Mouse (Mus musculus): ENCODE results near the gene Fgf9. TPM values are rescaled to one million over a fixed set of nuclear protein-coding genes. Genes with fewer than 3 reads are reported as not detected.

Fgf9 gene
- polyA plus RNA-seq, 1 experiment: not detected

GRCm38 (mm10) chr14:58076030-58076521, 5.7 kb downstream of the Fgf9 start:
- no peak for TF ChIP-seq GATA1 (IDR thresholded peaks at IDR 0.05; ENCODE audit: low read length)

GRCm38 (mm10) chr14:58076726-58077255, 6.4 kb downstream of the Fgf9 start:
- no peak for TF ChIP-seq GATA1 (IDR thresholded peaks at IDR 0.05; ENCODE audit: low read length)

DNA sequence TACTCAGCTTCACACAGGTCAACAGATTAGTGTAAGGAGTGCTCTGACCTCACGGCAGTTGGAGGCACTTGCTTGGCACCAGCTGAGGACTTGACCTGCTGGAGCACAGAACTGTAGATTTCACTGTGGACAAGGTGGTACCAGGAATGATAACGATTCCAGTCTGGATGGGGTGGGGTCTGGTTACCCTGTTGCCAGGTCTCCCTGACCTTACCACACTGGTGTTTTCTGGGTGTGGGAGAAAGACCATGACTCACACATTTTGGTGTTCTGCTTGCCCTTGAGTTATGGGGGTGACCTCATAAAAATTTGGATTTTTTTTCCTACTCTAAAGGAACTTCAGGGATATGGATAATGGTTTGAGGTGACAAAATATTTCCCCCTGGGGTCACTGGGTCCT, 9.1 kb downstream of the Fgf9 start:
- no peak for TF ChIP-seq GATA1 (IDR thresholded peaks at IDR 0.05; ENCODE audit: low read length)

DNA sequence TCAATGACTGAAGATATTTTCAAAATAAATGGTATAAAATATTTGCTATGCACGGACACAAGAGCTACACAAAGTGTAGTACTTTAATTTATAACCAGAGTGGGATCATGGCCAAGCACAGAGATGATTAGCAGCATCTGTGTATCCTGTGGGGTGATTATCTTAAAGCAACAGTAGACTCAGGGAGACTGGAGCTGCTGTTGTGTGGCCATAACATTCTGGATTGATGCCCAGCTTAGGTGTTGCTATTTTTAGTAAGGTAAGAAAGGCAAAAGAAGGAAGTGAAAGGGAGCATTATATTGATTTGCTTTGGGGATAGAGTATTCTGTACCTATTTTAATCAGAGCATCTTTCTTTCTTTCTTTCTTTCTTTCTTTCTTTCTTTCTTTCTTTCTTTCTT, 11.6 kb downstream of the Fgf9 start:
- TF ChIP-seq GATA1 (IDR thresholded peaks at IDR 0.05; ENCODE audit: low read length): no peak

- no peak for TF ChIP-seq GATA1 (IDR thresholded peaks at IDR 0.05; ENCODE audit: low read length)
These were observed 13.9 kb downstream of the Fgf9 start for GRCm38 (mm10) chr14:58084240-58084639.

GRCm38 (mm10) chr14:58087326-58087725, 17.0 kb downstream of the Fgf9 start:
- TF ChIP-seq GATA1 (IDR thresholded peaks at IDR 0.05; ENCODE audit: low read length): no peak

GRCm38 (mm10) chr14:58089486-58089885, 19.1 kb downstream of the Fgf9 start:
- no peak for TF ChIP-seq GATA1 (IDR thresholded peaks at IDR 0.05; ENCODE audit: low read length)

GRCm38 (mm10) chr14:58091321-58091720, 21.0 kb downstream of the Fgf9 start:
- TF ChIP-seq GATA1 (IDR thresholded peaks at IDR 0.05; ENCODE audit: low read length): no peak

DNA sequence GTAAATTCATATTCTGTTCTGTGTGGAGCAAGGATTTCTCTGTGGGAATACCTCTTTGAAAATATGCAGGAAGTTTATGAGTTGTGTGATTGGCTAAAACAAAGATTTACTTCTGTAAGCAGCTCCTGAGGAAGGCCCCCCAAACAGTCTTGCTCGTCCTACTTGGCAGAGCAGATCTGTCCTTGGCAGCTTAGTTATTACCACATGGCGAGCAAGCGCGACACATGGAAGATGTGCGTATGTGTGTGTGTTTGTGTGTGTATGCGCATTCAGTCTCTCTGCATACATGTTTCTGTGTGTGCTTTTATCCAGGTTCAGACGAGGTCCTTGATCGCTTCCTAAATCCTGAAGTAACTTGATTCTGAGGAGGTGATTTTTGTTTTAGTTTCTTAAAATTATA, 29.3 kb downstream of the Fgf9 start:
- no peak for TF ChIP-seq GATA1 (IDR thresholded peaks at IDR 0.05; ENCODE audit: low read length)

DNA sequence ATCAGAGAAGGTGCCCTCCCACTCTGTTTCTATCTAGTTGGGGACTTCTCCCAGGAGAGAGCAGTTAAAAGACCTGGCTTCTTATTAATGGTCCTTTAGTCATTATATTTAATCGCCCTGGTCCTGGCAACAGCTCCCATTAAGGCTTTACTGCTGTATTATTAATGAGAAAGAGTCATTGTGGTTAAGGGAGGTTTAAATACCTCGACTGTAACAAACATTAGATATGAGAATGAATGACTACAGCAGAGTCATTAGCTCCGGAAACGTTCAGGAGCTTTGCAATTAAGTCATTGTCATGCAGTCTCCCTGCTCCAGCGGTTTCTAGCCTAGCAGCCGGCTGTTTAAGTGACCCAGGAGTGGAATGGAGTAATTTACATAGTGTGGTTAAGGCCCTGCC, 31.0 kb downstream of the Fgf9 start:
- no peak for TF ChIP-seq GATA1 (IDR thresholded peaks at IDR 0.05; ENCODE audit: low read length)

DNA sequence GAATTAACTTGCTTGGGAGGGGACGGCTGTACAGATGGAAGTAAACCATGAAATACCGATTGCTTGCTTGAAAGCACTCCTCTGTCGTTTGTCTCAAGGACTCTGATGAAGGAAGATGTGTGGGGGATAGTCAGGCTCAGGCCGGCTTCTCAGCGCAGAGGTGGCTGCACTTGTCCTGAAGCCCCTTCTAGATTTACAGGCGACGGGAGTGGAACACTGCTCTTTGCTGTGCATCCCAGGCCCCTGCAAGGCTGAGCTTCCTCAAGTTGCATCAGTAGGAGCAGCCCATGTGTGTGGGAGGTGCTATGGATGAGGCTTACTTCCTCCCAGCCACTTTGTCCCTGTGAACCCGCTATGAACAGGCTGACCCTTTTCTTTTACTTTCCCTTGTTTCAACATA, 33.9 kb downstream of the Fgf9 start:
- TF ChIP-seq GATA1 (IDR thresholded peaks at IDR 0.05; ENCODE audit: low read length): no peak

DNA sequence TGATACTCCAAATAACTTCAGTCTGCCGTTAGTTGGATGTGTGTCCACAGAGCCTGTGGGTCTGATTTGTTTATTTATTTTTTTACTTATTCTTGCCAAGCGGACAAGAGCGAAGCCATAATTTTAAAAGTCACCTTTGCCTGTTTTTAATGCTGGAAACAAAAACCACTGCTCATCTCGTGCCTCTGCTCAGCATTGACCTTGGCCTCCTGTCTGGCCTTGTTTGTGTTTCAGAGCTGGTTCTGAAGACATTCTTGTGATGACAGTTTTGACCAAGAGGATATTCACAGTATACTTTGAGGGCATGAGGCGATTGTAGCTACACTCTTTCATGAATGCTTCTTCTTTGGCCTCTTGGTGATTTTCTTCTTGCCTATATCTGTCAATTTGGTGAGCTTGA, 35.2 kb downstream of the Fgf9 start:
- no peak for TF ChIP-seq GATA1 (IDR thresholded peaks at IDR 0.05; ENCODE audit: low read length)

GRCm38 (mm10) chr14:58109601-58110000, 39.3 kb downstream of the Fgf9 start:
- TF ChIP-seq GATA1 (IDR thresholded peaks at IDR 0.05; ENCODE audit: low read length): no peak

DNA sequence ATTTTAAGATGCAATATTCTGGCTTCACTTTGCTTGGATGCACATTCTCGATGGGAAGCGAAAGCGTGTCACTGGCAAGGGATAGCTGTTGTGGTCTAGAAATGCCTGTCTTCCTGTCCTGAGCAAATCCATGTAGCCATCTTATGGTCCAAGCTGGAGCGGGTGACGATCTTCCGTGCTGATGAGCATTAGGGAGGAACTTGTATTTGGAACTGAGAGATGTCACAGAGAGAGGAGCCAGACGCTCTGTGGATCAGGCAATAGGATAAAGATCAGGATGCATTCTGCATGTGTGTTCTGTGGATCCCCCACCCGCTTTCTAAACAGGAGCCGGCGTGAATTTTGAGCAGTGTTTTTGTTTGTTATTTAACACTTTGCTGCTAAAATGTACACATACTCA, 41.2 kb downstream of the Fgf9 start:
- TF ChIP-seq GATA1 (IDR thresholded peaks at IDR 0.05; ENCODE audit: low read length): no peak

DNA sequence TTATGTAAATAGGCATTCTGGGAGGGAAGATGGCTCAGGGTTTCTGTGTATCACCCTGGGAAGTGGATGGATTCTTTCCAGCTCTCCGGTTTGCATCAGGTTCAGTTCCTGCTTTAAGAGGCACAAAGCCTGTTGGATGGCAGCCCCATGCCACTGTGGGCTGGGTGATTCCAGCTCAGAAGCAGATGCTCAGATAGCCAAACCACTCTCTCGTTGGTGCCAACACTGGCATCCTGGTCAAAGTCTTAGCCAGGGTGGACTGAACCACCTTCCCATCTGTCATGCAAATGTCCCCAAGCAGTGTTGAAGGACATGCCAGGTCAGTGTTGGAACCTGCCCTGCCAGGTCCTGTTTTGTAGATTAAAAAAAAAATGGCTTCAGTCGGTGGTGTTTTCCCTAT, 42.0 kb downstream of the Fgf9 start:
- TF ChIP-seq GATA1 (IDR thresholded peaks at IDR 0.05; ENCODE audit: low read length): no peak

DNA sequence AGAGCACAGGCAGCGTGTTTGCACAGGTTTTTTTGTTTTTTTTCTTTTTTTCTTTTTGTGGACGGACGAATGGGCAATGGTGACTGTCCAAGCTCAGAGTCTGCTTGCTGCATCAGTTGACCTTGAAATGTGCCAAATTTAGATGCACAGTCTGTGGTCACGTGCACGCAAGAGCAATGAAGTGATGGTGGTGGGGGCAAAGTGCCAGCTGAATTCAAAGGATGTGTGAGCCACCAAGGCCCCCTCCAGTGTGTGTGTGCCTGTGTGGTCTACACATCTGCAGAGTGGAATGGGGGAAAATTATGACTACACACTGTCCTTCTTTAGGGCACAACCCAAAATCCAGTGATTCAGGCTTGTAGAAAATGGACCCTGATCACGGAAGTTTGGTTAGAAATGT, 42.8 kb downstream of the Fgf9 start:
- TF ChIP-seq GATA1 (IDR thresholded peaks at IDR 0.05; ENCODE audit: low read length): no peak

DNA sequence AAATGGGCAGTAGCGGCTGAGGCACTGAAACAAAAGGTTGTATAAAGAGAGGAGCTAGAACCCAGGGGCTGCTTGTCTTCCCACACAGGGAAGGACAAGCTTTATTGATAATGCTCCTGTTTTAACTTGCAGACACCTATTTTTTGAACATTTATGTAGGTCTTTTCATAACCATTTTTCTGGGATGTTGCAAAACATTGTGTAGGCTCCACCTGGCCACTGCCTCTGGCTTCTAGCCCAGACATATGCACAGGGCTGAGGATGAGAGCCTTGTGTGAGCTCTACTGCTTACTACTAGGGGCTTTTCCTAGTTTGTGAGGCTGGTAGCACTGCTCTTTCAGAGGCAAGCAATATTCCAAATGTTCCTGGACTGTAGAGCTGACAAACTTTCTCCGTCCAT, 43.8 kb downstream of the Fgf9 start:
- TF ChIP-seq GATA1 (IDR thresholded peaks at IDR 0.05; ENCODE audit: low read length): no peak

GRCm38 (mm10) chr14:58124625-58125024, 54.3 kb downstream of the Fgf9 start:
- TF ChIP-seq GATA1 (IDR thresholded peaks at IDR 0.05; ENCODE audit: low read length): no peak
